Mouse (Mus musculus) liver, embryonic 14.5 days (tissue): ENCODE data around the gene Rasgrf1. TPM values are rescaled to one million over a fixed set of nuclear protein-coding genes. Genes with fewer than 3 reads are reported as not detected.

ENCODE experiments used
- ATAC-seq: fragments of 200-750 bp; cut with Nextera tagmentation; 2 replicates; pipeline ENCODE4 v1.8.0; 2017; ENCODE audit warnings: moderate number of reproducible peaks, mild to moderate bottlenecking, moderate library complexity; ENCODE audit not compliant: insufficient read depth
- DNase-seq, 3 experiments: peaks; one replicate each; pipeline ENCODE4 v3.0.0-alpha.2; 2012 to 2013; ENCODE audit warnings: low read depth in 3 of 3, low spot score in 3 of 3
- H3K27ac ChIP-seq: fragments of 300-500 bp; sonication (generic); 2 replicates; pipeline ENCODE4 v1.5.1; 2014; ENCODE audit warnings: moderate library complexity, mild to moderate bottlenecking, control low read depth, inconsistent platforms
- H3K27me3 ChIP-seq: fragments of 300-500 bp; sonication (generic); 2 replicates; pipeline ENCODE4 v1.6.1; 2014; ENCODE audit warnings: mild to moderate bottlenecking, low read length, moderate library complexity; ENCODE audit not compliant: control insufficient read depth, insufficient read depth
- H3K36me3 ChIP-seq: fragments of 300-500 bp; sonication (generic); replicated peaks from 2 replicates; pipeline ENCODE4 v1.6.1; 2014; ENCODE audit warnings: low read depth; ENCODE audit not compliant: control insufficient read depth, insufficient read depth
- H3K4me1 ChIP-seq, 2 experiments: fragments of 200-500 bp in 1 of 2; fragments of 300-500 bp in 1 of 2; sonication (generic) in 1 of 2; replicated peaks; 2 replicates each; pipeline ENCODE4 v1.6.1; 2012 to 2014; ENCODE audit warnings: antibody characterized with exemption in 1 of 2, inconsistent platforms in 1 of 2, low read length in 1 of 2; ENCODE audit not compliant: control insufficient read depth in 2 of 2, insufficient read depth in 2 of 2
- H3K4me2 ChIP-seq: fragments of 300-500 bp; sonication (generic); 2 replicates; pipeline ENCODE4 v1.6.1; 2014; ENCODE audit warnings: low read depth, mild to moderate bottlenecking, control low read depth, moderate library complexity
- H3K4me3 ChIP-seq, 2 experiments: fragments of 200-500 bp in 1 of 2; fragments of 300-500 bp in 1 of 2; sonication (generic) in 1 of 2; 2 replicates each; pipeline ENCODE4 v1.5.1; 2012 to 2014; ENCODE audit warnings: low read depth in 2 of 2, low read length in 2 of 2, mild to moderate bottlenecking in 2 of 2, control low read depth in 1 of 2, inconsistent platforms in 1 of 2, moderate library complexity in 1 of 2; ENCODE audit not compliant: insufficient read depth in 1 of 2
- H3K9ac ChIP-seq: fragments of 300-500 bp; sonication (generic); replicated peaks from 2 replicates; pipeline ENCODE4 v1.6.1; 2014; ENCODE audit warnings: mild to moderate bottlenecking, control low read depth, moderate library complexity
- H3K9me3 ChIP-seq: fragments of 300-500 bp; sonication (generic); 2 replicates; pipeline ENCODE4 v1.6.1; 2016; ENCODE audit warnings: low read length, mixed read lengths; ENCODE audit not compliant: control insufficient read depth
- CTCF ChIP-seq: IDR thresholded peaks from 2 replicates; pipeline ENCODE4 v1.5.1; 2016; ENCODE audit warnings: antibody characterized with exemption, low read depth, control low read depth
- EP300 ChIP-seq: IDR thresholded peaks from 2 replicates; pipeline ENCODE4 v1.6.1; 2016; ENCODE audit warnings: antibody characterized with exemption, low read depth
- WGBS: fragments of 180-500 bp; shearing (Covaris S2); extraction: QIAGEN DNeasy Blood & Tissue Kit; methylation state at CpG from one replicate; pipeline ENCODE4 v1.1.7; 2014; ENCODE audit not compliant: insufficient replicate concordance; 5-methylcytosine and 5-hydroxymethylcytosine counted together
- polyA plus RNA-seq, 2 experiments: library from polyadenylated mRNA; depleted of rRNA in 1 of 2; stranded (reverse) in 1 of 2; unstranded in 1 of 2; fragments of >200 nt; fragmentation: Nextera tagmentation in 1 of 2; extraction: Ambion mirVana in 1 of 2; gene quantifications; 2 replicates each; pipeline versions ENCODE4 v1.2.1 to v1.2.3; 2012 to 2014

Rasgrf1 gene
- polyA plus RNA-seq, 2 experiments = 0.01 TPM; not detected in 1

DNA sequence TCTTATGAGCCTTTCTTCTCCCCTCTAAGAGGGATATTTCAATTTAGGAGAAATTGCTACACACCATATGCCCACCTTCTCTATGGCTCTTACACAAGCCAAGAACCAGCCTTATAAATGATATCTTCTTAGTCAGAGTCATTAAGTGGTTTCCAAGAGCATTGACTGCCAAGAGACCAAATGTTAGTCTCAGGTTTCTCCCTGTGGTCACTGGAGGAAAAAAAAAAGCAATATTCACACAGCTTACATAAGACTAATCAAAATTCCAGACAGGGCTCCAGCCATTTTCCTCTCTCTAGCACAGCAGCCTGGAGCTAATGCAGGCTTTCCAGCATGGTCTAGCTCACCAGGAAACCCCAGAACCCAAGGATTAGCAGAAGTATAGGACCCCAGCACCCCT is 3.1 kb upstream of the Rasgrf1 start:
- Histone ChIP-seq H3K9me3 (no peaks in the 10 kb centered on the region), H3K4me1 (no peaks in the 10 kb centered on the region; a peak in 1 of 4 replicates), H3K36me3 (no peaks in the 10 kb centered on the region), H3K27me3 (peaks cover 49% of the 10 kb centered on the region), H3K9ac (no peak overlapping the region), H3K4me3 (no peak overlapping the region), H3K4me2 (no peak overlapping the region), H3K27ac (no peak overlapping the region)
- no peak for DNase-seq
- no peak for ATAC-seq
- no peak for TF ChIP-seq CTCF
- TF ChIP-seq EP300 = no peak

DNA sequence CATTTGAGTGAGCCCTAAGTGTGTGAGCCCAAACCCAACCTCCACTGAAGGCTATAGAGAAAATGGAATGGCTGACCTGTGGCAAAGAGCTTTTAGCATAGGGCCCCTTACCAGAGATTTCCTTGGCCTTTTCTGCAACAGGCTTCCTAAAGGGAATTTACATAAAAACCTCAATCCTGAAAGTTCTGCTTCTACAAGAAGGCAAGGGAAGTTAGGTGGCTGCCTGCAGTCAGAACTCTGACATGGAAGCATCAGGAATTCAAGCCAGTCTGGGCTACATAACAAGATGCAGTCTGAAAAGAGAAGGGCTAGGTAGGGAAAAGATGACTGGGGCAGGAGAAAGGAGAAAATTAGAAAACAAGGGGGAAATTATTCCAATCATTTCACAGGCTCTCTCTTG is 1.8 kb upstream of the Rasgrf1 start:
- TF ChIP-seq EP300 = no peak
- no peak for TF ChIP-seq CTCF
- Histone ChIP-seq H3K36me3 (no peaks in the 10 kb centered on the region), H3K4me1 (no peaks in the 10 kb centered on the region; a peak in 1 of 4 replicates), H3K9ac (no peak overlapping the region), H3K9me3 (no peaks in the 10 kb centered on the region), H3K4me2 (no peak overlapping the region), H3K27me3 (peaks cover 52% of the 10 kb centered on the region), H3K4me3 (no peak overlapping the region), H3K27ac (no peak overlapping the region)
- DNase-seq = no peak
- no peak for ATAC-seq

DNA sequence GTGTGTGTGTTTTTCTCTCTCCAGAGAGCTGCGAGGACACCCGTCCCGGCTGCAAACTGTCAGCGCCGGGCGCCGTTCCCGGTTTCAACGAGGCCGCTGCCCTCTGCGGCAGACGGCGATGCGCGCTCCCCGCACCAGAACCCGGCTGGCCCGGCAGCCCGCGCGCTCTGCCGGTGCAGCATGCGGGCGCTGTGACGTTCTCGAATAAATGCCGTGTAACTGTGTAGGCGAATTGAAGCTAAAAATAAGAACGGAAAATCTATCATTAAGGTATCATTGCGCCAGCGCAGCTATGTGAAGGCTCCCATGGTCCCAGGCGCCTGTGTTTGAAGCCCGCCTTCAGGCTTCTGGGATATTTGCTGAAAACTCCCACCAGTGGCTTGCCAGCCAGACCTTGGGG is 1.1 kb upstream of the Rasgrf1 start:
- Histone ChIP-seq H3K4me2 (peak overlapping the region; percentile 26; the same call in 1 of the 2 replicates), H3K36me3 (no peaks in the 10 kb centered on the region), H3K4me1 (no peaks in the 10 kb centered on the region; a peak in 1 of 4 replicates), H3K27ac (no peak overlapping the region), H3K4me3 (no peak overlapping the region; a peak in 1 of 4 replicates), H3K27me3 (peaks cover 52% of the 10 kb centered on the region), H3K9me3 (no peaks in the 10 kb centered on the region), H3K9ac (no peak overlapping the region)
- TF ChIP-seq EP300 = no peak
- no peak for TF ChIP-seq CTCF
- no peak for ATAC-seq
- no peak for DNase-seq
- WGBS = 2% methylated on average over 33 of the region's 33 CpGs

DNA sequence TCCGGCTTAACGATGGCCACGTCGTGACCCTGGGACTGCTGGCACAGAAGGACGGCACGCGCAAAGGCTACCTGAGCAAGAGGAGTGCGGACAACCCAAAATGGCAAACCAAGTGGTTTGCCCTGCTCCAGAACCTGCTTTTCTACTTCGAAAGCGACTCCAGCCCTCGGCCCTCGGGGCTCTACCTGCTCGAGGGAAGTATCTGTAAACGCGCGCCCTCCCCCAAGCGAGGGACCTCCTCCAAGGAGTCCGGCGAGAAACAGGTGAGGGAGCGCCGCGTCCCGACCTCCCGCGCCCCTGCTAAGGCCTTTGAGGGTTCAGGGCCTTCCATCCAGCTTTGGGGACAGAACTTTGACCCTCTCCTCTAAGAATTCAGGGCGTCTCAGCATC is 298 bp downstream of the Rasgrf1 start:
- H3K27ac ChIP-seq = no peak overlapping the region
- 2% methylated on average over 26 of the region's 26 CpGs for WGBS
- ATAC-seq (no peak), DNase-seq (no peak)
- no peaks in the 10 kb centered on the region for H3K36me3 ChIP-seq
- H3K27me3 ChIP-seq = peaks cover 52% of the 10 kb centered on the region
- H3K9me3 ChIP-seq = no peaks in the 10 kb centered on the region
- TF ChIP-seq EP300 = no peak
- no peak for TF ChIP-seq CTCF
- H3K4me3 ChIP-seq = no peak overlapping the region
- no peak overlapping the region for H3K9ac ChIP-seq
- no peaks in the 10 kb centered on the region; a peak in 1 of 4 replicates for H3K4me1 ChIP-seq
- H3K4me2 ChIP-seq = peak overlapping the region; percentile 1; the same call in 1 of the 2 replicates

DNA sequence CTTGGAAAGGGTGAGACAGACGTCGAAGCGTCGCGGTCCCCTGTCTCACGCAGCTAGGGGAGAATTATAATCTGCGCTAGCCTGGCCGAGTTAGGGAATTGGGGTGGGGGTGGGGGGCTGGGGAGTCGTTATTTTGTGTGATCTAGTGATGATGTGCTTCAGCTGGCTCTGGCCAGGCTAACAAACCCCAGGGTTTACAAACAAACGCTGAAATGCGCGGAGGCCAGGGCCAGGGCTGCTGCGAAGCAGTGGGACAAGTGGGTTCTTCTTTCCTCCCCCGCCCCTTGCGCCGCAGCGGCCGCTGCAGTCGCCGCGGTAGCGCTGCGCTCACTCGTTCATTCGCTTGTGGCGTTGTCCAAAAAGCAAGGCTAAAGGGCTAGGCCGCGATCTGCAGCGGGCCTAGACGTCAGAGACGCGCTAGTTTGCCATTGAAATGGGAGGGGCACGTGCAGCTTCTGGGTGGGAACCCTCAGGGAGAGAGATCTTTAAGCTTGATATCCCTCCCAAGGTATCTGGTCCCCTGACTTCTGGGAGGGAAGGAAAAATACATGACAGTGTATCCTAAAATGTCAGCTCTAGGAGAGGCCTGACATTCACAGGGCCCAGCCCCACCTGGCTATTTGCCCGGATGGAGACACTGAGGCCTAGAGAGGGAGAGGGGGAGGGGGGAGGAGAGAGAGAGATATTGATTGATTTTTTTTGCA is 1.2 kb downstream of the Rasgrf1 start:
- H3K4me2 ChIP-seq = no peak overlapping the region
- no peaks in the 10 kb centered on the region for H3K9me3 ChIP-seq
- H3K27ac ChIP-seq = no peak overlapping the region
- DNase-seq (no peak), ATAC-seq (no peak)
- H3K27me3 ChIP-seq = peaks cover 52% of the 10 kb centered on the region
- WGBS = 2% methylated on average over 31 of the region's 34 CpGs
- no peaks in the 10 kb centered on the region; a peak in 1 of 4 replicates for H3K4me1 ChIP-seq
- no peak overlapping the region for H3K4me3 ChIP-seq
- H3K36me3 ChIP-seq = no peaks in the 10 kb centered on the region
- H3K9ac ChIP-seq = no peak overlapping the region
- no peak for TF ChIP-seq EP300
- no peak for TF ChIP-seq CTCF
